Mouse (Mus musculus): ENCODE measurements around the gene Inpp4a. TPM values are rescaled to one million over a fixed set of nuclear protein-coding genes. Genes with fewer than 3 reads are reported as not detected.

Inpp4a gene
- total and polyA plus RNA-seq, 3 experiments, result 1.5 to 7.0 (median 4.0) TPM

DNA sequence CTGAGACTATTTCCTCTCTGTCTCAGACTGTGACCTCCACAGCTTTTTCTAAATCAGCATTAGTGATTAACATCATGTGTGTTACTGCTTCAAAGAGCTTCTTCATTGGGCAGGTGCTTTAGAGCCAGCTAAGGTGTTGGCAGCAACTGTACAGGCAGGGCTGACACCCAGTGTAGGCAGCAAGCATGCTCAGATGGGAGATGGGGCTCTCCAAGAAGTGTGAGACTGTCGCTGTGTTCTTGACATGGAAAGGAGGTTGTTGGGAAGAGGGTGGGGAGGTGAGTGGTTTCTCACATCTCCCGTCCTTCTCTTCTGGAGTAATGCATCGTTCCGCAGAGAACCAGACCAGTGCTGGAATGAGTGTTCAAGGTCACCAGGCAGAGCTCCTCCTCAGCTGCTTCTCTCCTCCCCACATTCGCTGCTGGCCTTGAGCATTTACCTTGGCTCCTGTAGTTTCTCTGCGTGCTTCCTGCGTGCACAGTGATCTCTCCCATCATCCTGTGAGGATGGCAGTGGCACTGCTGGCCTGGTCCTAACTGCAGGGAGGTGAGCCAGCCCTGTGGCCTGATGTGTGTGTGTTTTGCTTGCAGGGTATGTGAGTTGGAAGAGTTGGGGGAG is 69.2 kb downstream of the Inpp4a start:
- Histone ChIP-seq H3K36me3 (replicated peaks in 1 of 2; ENCODE audit: control insufficient read depth in 1 of 2, insufficient read depth in 1 of 2, low read length in 1 of 2) (peaks cover 41 to 71% of the 10 kb centered on the region in 2 experiments), H3K79me2 (replicated peaks; ENCODE audit: control insufficient read depth, extremely low read depth, insufficient read depth, poor library complexity, severe bottlenecking) (no peaks in the 10 kb centered on the region), H3K4me2 (ENCODE audit: insufficient read depth, low read depth, poor library complexity, severe bottlenecking) (no peak overlapping the region), H3K9ac (ENCODE audit: insufficient read depth, low read depth) (no peak overlapping the region), H3K27ac (ENCODE audit: insufficient read depth, low read depth) (no peak overlapping the region), H3K9me3 (replicated peaks; ENCODE audit: low read length) (no peaks in the 10 kb centered on the region), H3K4me3 (replicated peaks in 1 of 3; ENCODE audit: low read depth in 2 of 3, low read length in 2 of 3, poor library complexity in 1 of 3) (no peak overlapping the region), H3K27me3 (replicated peaks) (no peaks in the 10 kb centered on the region), H3K4me1 (ENCODE audit: control insufficient read depth in 1 of 2, insufficient read depth in 2 of 2) (peaks cover 6 to 16% of the 10 kb centered on the region in 2 experiments)
- dilution Hi-C loops (cut with MboI; ENCODE audit: extremely low pct_ligation_motif_present, extremely low pct_unique_long_range_greater_than_20kb, low sequenced_read_pairs) (no loop called here), in situ Hi-C loops (cut with MboI; ENCODE audit: low pct_ligation_motif_present, low pct_unique_long_range_greater_than_20kb, low sequenced_read_pairs) (no loop called here)
- TF ChIP-seq POLR2A (IDR thresholded peaks at IDR 0.05; ENCODE audit: low read depth, low read length) (no peak), SMC3 (IDR thresholded peaks at IDR 0.05; ENCODE audit: low read depth, low read length) (no peak), MAFK (IDR thresholded peaks at IDR 0.05; ENCODE audit: insufficient replicate concordance, low read length) (no peak), ZNF384 (IDR thresholded peaks at IDR 0.05; ENCODE audit: low read depth, low read length) (no peak), RAD21 (IDR thresholded peaks at IDR 0.05; ENCODE audit: low read depth, low read length) (no peak), ETS1 (conservative IDR thresholded peaks at IDR 0.05; ENCODE audit: low read depth, low read length) (no peak), IRF4 (IDR thresholded peaks at IDR 0.05; ENCODE audit: low read depth, low read length) (no peak), UBTF (IDR thresholded peaks at IDR 0.05; ENCODE audit: low read depth, low read length) (no peak), EP300 (IDR thresholded peaks at IDR 0.05; ENCODE audit: low read length) (no peak), JUN (IDR thresholded peaks at IDR 0.05; ENCODE audit: insufficient read depth, low read depth, low read length) (no peak), POLR2AphosphoS2 (IDR thresholded peaks at IDR 0.05; ENCODE audit: low read depth, low read length) (no peak), USF1 (IDR thresholded peaks at IDR 0.05; ENCODE audit: low read depth, low read length) (no peak)
- no peak for DNase-seq (ENCODE audit: extremely low read depth)

DNA sequence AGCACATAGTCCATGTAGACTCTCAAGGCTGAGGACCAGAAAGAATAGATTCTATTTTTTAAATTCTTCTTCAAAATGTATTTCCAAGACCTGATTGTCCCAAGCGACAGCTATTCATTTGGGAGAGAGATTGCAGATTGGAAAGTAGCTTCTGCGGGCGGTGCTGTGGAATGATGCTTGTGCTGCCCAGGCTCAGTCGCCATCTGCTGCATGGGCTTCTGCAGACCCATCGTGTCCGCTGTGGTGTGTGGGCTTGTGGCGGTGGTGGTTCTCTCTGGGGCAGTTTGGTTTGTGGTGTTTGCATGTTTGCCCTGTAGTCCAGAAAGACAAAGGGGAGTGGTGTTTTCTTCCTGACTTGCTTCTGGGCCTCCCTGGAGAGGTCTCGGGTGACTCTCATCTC is 76.5 kb downstream of the Inpp4a start:
- no peaks in the 10 kb centered on the region for H3K9me3 ChIP-seq (replicated peaks; ENCODE audit: low read length)
- no peak for DNase-seq (ENCODE audit: extremely low read depth)
- peaks cover 4 to 20% of the 10 kb centered on the region in 2 experiments for H3K4me1 ChIP-seq (ENCODE audit: control insufficient read depth in 1 of 2, insufficient read depth in 2 of 2)
- H3K4me3 ChIP-seq (replicated peaks in 1 of 3; ENCODE audit: low read depth in 2 of 3, low read length in 2 of 3, poor library complexity in 1 of 3), result no peak overlapping the region
- peaks cover 37 to 76% of the 10 kb centered on the region in 2 experiments for H3K36me3 ChIP-seq (replicated peaks in 1 of 2; ENCODE audit: control insufficient read depth in 1 of 2, insufficient read depth in 1 of 2, low read length in 1 of 2)
- dilution Hi-C loops (cut with MboI; ENCODE audit: extremely low pct_ligation_motif_present, extremely low pct_unique_long_range_greater_than_20kb, low sequenced_read_pairs) (no loop called here), in situ Hi-C loops (cut with MboI; ENCODE audit: low pct_ligation_motif_present, low pct_unique_long_range_greater_than_20kb, low sequenced_read_pairs) (no loop called here)
- H3K27ac ChIP-seq (ENCODE audit: insufficient read depth, low read depth), result no peak overlapping the region
- no peaks in the 10 kb centered on the region for H3K27me3 ChIP-seq (replicated peaks)
- H3K9ac ChIP-seq (ENCODE audit: insufficient read depth, low read depth), result no peak overlapping the region
- TF ChIP-seq ETS1 (conservative IDR thresholded peaks at IDR 0.05; ENCODE audit: low read depth, low read length) (no peak), ZKSCAN1 (IDR thresholded peaks at IDR 0.05; ENCODE audit: borderline replicate concordance, low read depth, low read length) (no peak), POLR2AphosphoS2 (IDR thresholded peaks at IDR 0.05; ENCODE audit: low read depth, low read length) (no peak), UBTF (IDR thresholded peaks at IDR 0.05; ENCODE audit: low read depth, low read length) (no peak), KAT2A (IDR thresholded peaks at IDR 0.05; ENCODE audit: insufficient replicate concordance, low read length) (no peak), BHLHE40 (IDR thresholded peaks at IDR 0.05; ENCODE audit: low read depth, low read length) (no peak), PAX5 (IDR thresholded peaks at IDR 0.05; ENCODE audit: low read length) (no peak), RCOR1 (conservative IDR thresholded peaks at IDR 0.05; ENCODE audit: low read depth, low read length) (no peak), POLR2A (IDR thresholded peaks at IDR 0.05; ENCODE audit: low read depth, low read length) (no peak), RAD21 (IDR thresholded peaks at IDR 0.05; ENCODE audit: low read depth, low read length) (no peak), JUND (conservative IDR thresholded peaks at IDR 0.05; ENCODE audit: low read depth, low read length) (no peak), USF1 (IDR thresholded peaks at IDR 0.05; ENCODE audit: low read depth, low read length) (no peak), CTCF (conservative IDR thresholded peaks at IDR 0.05 in 1 of 2, IDR thresholded peaks at IDR 0.05 in 1 of 2; ENCODE audit: low read depth in 2 of 2, low read length in 2 of 2) (no peak), SMC3 (IDR thresholded peaks at IDR 0.05; ENCODE audit: low read depth, low read length) (no peak)
- no peak overlapping the region for H3K4me2 ChIP-seq (ENCODE audit: insufficient read depth, low read depth, poor library complexity, severe bottlenecking)
- H3K79me2 ChIP-seq (replicated peaks; ENCODE audit: control insufficient read depth, extremely low read depth, insufficient read depth, poor library complexity, severe bottlenecking), result no peaks in the 10 kb centered on the region
